Mouse (Mus musculus) stomach, postnatal 0 days (tissue): ENCODE measurements around the gene Zc3h18. TPM values are rescaled to one million over a fixed set of nuclear protein-coding genes. Genes with fewer than 3 reads are reported as not detected.

Experiments used
- ATAC-seq: fragments of 200-750 bp; cut with Nextera tagmentation; 2 replicates; pipeline ENCODE4 v1.8.0; 2017; ENCODE audit not compliant: low FRiP score, low TSS enrichment
- DNase-seq: peaks from one replicate; pipeline ENCODE4 v3.0.0-alpha.2; 2016; ENCODE audit warnings: low spot score
- H3K27ac ChIP-seq: fragments of 300-500 bp; sonication (generic); replicated peaks from 2 replicates; pipeline ENCODE4 v1.5.1; 2014; ENCODE audit warnings: mild to moderate bottlenecking, control low read depth
- H3K27me3 ChIP-seq: fragments of 300-500 bp; sonication (generic); 2 replicates; pipeline ENCODE4 v1.6.1; 2014; ENCODE audit warnings: low read length; ENCODE audit not compliant: control insufficient read depth, insufficient read depth
- H3K36me3 ChIP-seq: fragments of 300-500 bp; sonication (generic); 2 replicates; pipeline ENCODE4 v1.6.1; 2014; ENCODE audit warnings: low read length, mixed read lengths; ENCODE audit not compliant: control insufficient read depth, insufficient read depth
- H3K4me1 ChIP-seq: fragments of 300-500 bp; sonication (generic); replicated peaks from 2 replicates; pipeline ENCODE4 v1.6.1; 2014; ENCODE audit warnings: antibody characterized with exemption; ENCODE audit not compliant: control insufficient read depth, insufficient read depth
- H3K4me2 ChIP-seq: fragments of 300-500 bp; sonication (generic); replicated peaks from 2 replicates; pipeline ENCODE4 v1.6.1; 2014; ENCODE audit warnings: low read depth, mild to moderate bottlenecking, control low read depth, moderate library complexity
- H3K4me3 ChIP-seq: fragments of 300-500 bp; sonication (generic); 2 replicates; pipeline ENCODE4 v1.5.1; 2014; ENCODE audit warnings: low read depth, low read length, control low read depth
- H3K9ac ChIP-seq: fragments of 300-500 bp; sonication (generic); 2 replicates; pipeline ENCODE4 v1.6.1; 2014; ENCODE audit warnings: mild to moderate bottlenecking, low read length, control low read depth, mixed read lengths
- H3K9me3 ChIP-seq: fragments of 300-500 bp; sonication (generic); 2 replicates; pipeline ENCODE4 v1.6.1; 2016; ENCODE audit warnings: low read length; ENCODE audit not compliant: control insufficient read depth
- CTCF ChIP-seq: IDR thresholded peaks from 2 replicates; pipeline ENCODE4 v1.5.1; 2016; ENCODE audit warnings: antibody characterized with exemption, low read depth, mild to moderate bottlenecking, moderate library complexity
- EP300 ChIP-seq: optimal IDR thresholded peaks from 2 replicates; pipeline ENCODE3; 2016; ENCODE audit warnings: antibody characterized with exemption
- WGBS: fragments of 180-500 bp; shearing (Covaris S2); extraction: QIAGEN DNeasy Blood & Tissue Kit; methylation state at CpG from one replicate; pipeline ENCODE4 v1.1.7; 2014; 5-methylcytosine and 5-hydroxymethylcytosine counted together
- polyA plus RNA-seq: library from polyadenylated mRNA; unstranded; fragments of >200 nt; fragmentation: Nextera tagmentation; extraction: Ambion mirVana; gene quantifications from 2 replicates; pipeline ENCODE4 v1.2.1, GENCODE M21; 2015

The Zc3h18 gene
- polyA plus RNA-seq, 1 experiment from 2014 or later = 19.4 TPM

DNA sequence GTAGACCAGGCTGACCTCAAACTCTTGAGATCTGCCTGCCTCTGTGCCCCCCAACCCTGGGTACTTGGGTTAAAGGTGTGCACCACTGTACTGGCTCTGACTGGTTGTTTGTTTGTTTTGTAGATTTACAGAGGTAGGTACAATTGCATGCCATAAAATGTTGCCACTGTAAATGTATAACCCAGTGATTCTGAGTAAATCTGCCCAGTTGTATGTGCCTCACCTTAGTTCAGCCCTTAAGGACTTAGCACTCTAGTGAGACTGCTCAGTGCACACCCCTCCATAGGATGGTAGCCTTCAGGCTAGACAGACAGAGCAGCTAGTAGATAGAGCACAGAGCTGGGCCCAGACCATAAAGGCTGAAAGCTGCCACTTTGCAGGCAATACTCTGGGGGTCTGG lies 17.3 kb downstream of the Zc3h18 start:
- Histone ChIP-seq H3K36me3 (peaks cover 10% of the 10 kb centered on the region), H3K4me1 (no peaks in the 10 kb centered on the region), H3K9me3 (no peaks in the 10 kb centered on the region), H3K27me3 (no peaks in the 10 kb centered on the region), H3K9ac (no peak overlapping the region), H3K27ac (no peak overlapping the region), H3K4me2 (no peak overlapping the region), H3K4me3 (no peak overlapping the region)
- DNase-seq (no peak), ATAC-seq (no peak)
- TF ChIP-seq EP300 (no peak), CTCF (no peak)

DNA sequence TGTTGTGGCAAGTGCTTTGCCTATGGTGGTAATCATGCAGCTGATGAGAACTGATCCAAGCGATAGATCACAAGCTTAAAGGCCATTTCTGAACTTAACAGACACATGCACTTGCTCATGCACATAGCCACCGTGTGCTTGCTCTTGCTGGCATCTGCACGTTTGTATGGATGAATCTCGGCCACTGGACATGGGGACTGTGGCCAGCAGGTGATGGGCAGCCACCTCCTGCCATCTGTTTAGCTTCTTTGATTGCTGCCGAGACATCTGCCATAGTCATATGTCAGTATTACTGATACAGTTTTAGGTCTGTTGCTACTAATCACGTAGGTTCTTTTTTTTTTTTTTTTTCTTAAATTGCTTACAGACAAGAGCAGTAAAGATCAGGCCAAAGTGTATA lies 18.9 kb downstream of the Zc3h18 start:
- Histone ChIP-seq H3K27me3 (no peaks in the 10 kb centered on the region), H3K36me3 (peaks cover 9% of the 10 kb centered on the region; the same call in 1 of the 2 replicates), H3K9me3 (no peaks in the 10 kb centered on the region), H3K4me1 (no peaks in the 10 kb centered on the region), H3K9ac (no peak overlapping the region), H3K4me3 (no peak overlapping the region), H3K27ac (no peak overlapping the region), H3K4me2 (no peak overlapping the region)
- ATAC-seq = no peak
- no peak for TF ChIP-seq CTCF
- no peak for TF ChIP-seq EP300
- DNase-seq = no peak
- 86% methylated on average over 6 of the region's 6 CpGs for WGBS

DNA sequence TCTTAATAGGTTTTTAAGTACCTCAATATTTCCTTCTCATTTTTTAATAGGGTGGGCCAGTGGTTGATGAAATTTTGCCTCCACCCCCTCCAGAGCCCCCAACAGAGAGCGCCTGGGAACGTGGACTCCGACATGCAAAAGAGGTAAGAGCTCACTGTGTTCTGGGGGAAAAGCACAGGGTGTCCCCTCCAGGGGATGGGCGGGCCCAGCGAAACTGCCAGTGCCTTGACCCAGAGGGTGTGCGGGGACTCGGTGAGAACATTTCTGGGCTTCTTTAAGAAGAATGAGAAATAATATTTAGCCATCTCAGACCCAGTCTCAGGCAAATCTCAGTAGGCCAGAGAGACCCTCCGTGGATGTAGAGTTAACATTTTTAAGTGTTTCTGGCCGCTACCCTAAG lies 21.8 kb downstream of the Zc3h18 start:
- TF ChIP-seq EP300 (no peak), CTCF (no peak)
- ATAC-seq (no peak), DNase-seq (no peak)
- Histone ChIP-seq H3K4me3 (no peak overlapping the region), H3K4me2 (no peak overlapping the region), H3K27ac (no peak overlapping the region), H3K9ac (no peak overlapping the region), H3K9me3 (no peaks in the 10 kb centered on the region), H3K27me3 (no peaks in the 10 kb centered on the region), H3K4me1 (no peaks in the 10 kb centered on the region), H3K36me3 (peaks cover 29% of the 10 kb centered on the region)
- WGBS = 93% methylated on average over 9 of the region's 9 CpGs

DNA sequence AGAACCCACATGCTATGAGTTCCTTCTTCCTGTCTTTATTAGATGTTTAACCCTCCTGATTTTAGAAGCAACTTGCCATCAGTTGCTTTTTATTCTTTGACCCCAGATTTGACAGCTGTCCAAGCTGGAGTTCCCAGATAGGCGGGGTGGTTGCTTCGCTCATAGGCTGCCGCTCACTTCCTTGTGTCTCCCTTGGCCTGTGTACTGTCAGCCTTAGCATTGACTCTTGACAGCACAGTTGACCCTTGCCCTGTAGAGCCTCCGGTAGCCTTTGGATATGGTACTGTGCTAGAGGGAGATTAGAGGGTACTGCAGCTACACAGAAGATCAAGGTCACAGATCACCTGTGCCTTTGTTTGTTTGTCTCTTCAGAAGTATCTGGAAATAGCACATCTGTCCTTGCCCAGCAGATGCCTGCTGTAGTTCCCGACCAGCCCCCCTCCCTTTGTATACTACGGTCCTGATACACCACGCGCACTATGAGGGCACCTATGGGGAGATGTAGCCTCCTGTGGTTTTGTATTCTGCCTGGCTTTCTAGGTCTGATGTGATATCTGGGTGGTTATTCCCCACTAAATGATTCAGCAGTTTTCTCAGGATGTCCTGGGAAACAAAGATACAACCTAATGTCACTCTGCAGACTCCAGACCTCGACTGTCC lies 28.9 kb downstream of the Zc3h18 start:
- Histone ChIP-seq H3K4me1 (no peaks in the 10 kb centered on the region), H3K27me3 (no peaks in the 10 kb centered on the region), H3K9me3 (no peaks in the 10 kb centered on the region), H3K4me2 (no peak overlapping the region), H3K4me3 (no peak overlapping the region), H3K27ac (no peak overlapping the region), H3K9ac (no peak overlapping the region), H3K36me3 (peaks cover 59% of the 10 kb centered on the region)
- TF ChIP-seq EP300 (no peak), CTCF (no peak)
- 86% methylated on average over 9 of the region's 9 CpGs for WGBS
- DNase-seq (no peak), ATAC-seq (no peak)

DNA sequence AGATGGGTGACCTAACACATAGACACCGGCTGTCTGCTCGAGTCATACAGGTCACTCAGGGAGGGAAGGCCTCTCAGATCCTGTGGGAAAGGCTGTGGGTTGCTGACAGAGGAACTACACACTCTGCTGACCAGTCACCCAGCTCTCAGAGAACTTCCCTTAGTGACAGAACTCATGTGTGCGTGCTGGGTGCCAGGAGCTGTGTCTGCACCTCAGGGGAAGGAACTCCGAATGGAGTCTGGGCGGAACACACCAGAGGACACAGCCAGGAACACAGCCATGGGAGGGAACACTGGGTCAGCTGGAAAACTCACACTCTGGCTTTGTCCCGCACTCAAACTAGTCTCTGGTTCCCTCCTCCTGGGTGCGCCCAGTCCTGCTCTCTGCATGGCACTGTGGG lies 31.3 kb downstream of the Zc3h18 start:
- WGBS = 92% methylated on average over 7 of the region's 7 CpGs
- H3K36me3 ChIP-seq = peaks cover 58% of the 10 kb centered on the region
- H3K4me1 ChIP-seq = no peaks in the 10 kb centered on the region
- TF ChIP-seq EP300 (no peak), CTCF (no peak)
- no peaks in the 10 kb centered on the region for H3K9me3 ChIP-seq
- no peak overlapping the region for H3K27ac ChIP-seq
- ATAC-seq = no peak
- no peak for DNase-seq
- H3K4me3 ChIP-seq = no peak overlapping the region
- no peaks in the 10 kb centered on the region for H3K27me3 ChIP-seq
- no peak overlapping the region for H3K9ac ChIP-seq
- H3K4me2 ChIP-seq = no peak overlapping the region

DNA sequence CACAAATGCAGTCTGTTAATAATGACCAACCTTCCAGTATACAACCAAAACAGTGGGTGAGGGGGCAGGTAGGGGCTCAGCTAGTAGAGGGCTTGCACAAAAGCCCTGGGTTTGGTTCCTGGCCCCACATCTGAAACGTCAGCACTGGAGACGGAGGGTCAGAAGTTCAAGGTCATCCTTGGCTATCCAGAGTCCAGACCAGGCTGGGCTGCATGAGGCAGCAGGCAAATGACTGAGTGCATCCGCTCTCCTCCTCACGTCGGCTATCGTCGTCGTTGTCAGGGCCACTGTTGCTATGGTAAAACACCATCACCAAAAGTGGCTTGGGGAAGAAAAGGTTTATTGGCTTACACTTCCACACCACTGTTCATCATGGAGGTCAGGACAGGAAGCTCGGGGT lies 37.9 kb downstream of the Zc3h18 start:
- ATAC-seq (no peak), DNase-seq (no peak)
- no peaks in the 10 kb centered on the region for H3K9me3 ChIP-seq
- 84% methylated on average over 9 of the region's 9 CpGs for WGBS
- no peaks in the 10 kb centered on the region for H3K27me3 ChIP-seq
- H3K36me3 ChIP-seq = peaks cover 55% of the 10 kb centered on the region
- H3K27ac ChIP-seq = no peak overlapping the region
- no peak overlapping the region for H3K4me2 ChIP-seq
- H3K4me1 ChIP-seq = no peaks in the 10 kb centered on the region
- no peak overlapping the region for H3K4me3 ChIP-seq
- no peak overlapping the region for H3K9ac ChIP-seq
- TF ChIP-seq CTCF = no peak
- no peak for TF ChIP-seq EP300
